Mouse (Mus musculus) brown adipose tissue, adult 24 weeks (tissue): Measurements from ENCODE around the gene Adss. TPM values are rescaled to one million over a fixed set of nuclear protein-coding genes. Genes with fewer than 3 reads are reported as not detected.

Experiments
- H3K27ac ChIP-seq: fragments of 200-500 bp; replicated peaks from 2 replicates; pipeline ENCODE4 v1.5.1; 2012; ENCODE audit warnings: low read depth, mild to moderate bottlenecking, low read length
- H3K4me1 ChIP-seq: fragments of 200-500 bp; 2 replicates; pipeline ENCODE4 v1.6.1; 2012; ENCODE audit warnings: low read length, mixed read lengths; ENCODE audit not compliant: control insufficient read depth, insufficient read depth, insufficient read length
- H3K4me3 ChIP-seq: fragments of 200-500 bp; 2 replicates; pipeline ENCODE4 v1.5.1; 2012; ENCODE audit warnings: low read depth, mild to moderate bottlenecking, low read length, moderate library complexity; ENCODE audit not compliant: insufficient read depth
- polyA plus RNA-seq: library from polyadenylated mRNA; stranded (reverse); fragments of >200 nt; gene quantifications from 2 replicates; pipeline ENCODE4 v1.2.4, GENCODE M21; 2012; ENCODE audit not compliant: missing spikeins, insufficient read depth, insufficient read length

Adss gene
- polyA plus RNA-seq, 1 experiment = 33.5 TPM

GRCm38 (mm10) chr1:177744521-177745325 lies 51.6 kb downstream of the Adss start:
- Histone ChIP-seq H3K4me3 (no peak overlapping the region), H3K4me1 (no peaks in the 10 kb centered on the region), H3K27ac (no peak overlapping the region)

DNA sequence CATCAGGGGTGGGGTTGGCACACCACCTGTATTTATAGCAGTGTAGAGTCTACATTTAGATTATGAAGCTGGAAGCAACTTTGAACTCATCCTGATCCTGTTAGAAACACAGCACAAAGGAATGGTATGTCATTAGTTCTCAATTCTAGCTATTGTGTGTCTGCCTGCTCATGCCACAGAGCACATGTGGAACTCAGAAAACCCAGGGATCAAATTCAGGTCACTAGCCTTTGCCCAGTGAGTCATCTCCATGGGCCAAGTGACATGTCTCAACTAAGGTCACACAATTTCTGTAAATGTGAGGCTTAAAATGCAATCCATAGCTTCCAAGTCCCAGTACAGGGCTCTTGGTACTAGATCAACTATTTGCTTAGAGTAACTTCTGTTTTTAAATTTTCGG lies 54.2 kb downstream of the Adss start:
- no peaks in the 10 kb centered on the region for H3K4me1 ChIP-seq
- no peak overlapping the region for H3K4me3 ChIP-seq
- H3K27ac ChIP-seq = no peak overlapping the region

- no peak overlapping the region for H3K4me3 ChIP-seq
Measured at GRCm38 (mm10) chr1:177740707-177741106, 55.6 kb downstream of the Adss start.

DNA sequence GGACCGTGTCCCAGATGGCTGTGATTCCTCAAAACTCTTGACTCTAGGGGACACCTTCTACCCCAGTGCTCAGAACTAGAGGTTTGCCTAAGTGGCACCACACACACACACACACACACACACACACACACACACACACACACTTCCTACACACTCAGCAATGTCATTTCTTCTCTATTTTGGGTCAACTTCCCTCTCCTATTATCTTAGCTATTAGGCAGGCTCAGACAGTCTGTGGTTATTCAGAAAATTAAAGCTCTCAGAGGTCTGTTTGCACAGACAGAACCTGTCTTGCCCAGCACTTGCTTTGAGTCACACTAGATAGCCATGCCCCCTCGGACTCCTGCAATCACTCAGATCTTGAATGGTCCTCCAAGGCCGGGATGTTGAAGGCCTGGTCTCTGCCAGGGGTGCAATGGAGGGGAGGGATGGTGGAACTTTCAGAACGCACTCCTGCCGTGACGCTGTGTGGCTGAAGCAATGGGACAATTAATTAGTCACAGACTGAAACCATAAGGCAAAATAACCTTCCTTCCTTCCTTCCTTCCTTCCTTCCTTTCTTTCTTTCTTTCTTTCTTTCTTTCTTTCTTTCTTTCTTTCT lies 58.7 kb downstream of the Adss start:
- Histone ChIP-seq H3K27ac (no peak overlapping the region), H3K4me3 (no peak overlapping the region), H3K4me1 (no peaks in the 10 kb centered on the region)

More at GRCm38 (mm10) chr1:177740707-177741106, 55.6 kb downstream of the Adss start:
- Histone ChIP-seq H3K4me1 (no peaks in the 10 kb centered on the region), H3K27ac (no peak overlapping the region)

GRCm38 (mm10) chr1:177731973-177732372 lies 64.3 kb downstream of the Adss start:
- Histone ChIP-seq H3K4me1 (no peaks in the 10 kb centered on the region), H3K4me3 (no peak overlapping the region), H3K27ac (no peak overlapping the region)

DNA sequence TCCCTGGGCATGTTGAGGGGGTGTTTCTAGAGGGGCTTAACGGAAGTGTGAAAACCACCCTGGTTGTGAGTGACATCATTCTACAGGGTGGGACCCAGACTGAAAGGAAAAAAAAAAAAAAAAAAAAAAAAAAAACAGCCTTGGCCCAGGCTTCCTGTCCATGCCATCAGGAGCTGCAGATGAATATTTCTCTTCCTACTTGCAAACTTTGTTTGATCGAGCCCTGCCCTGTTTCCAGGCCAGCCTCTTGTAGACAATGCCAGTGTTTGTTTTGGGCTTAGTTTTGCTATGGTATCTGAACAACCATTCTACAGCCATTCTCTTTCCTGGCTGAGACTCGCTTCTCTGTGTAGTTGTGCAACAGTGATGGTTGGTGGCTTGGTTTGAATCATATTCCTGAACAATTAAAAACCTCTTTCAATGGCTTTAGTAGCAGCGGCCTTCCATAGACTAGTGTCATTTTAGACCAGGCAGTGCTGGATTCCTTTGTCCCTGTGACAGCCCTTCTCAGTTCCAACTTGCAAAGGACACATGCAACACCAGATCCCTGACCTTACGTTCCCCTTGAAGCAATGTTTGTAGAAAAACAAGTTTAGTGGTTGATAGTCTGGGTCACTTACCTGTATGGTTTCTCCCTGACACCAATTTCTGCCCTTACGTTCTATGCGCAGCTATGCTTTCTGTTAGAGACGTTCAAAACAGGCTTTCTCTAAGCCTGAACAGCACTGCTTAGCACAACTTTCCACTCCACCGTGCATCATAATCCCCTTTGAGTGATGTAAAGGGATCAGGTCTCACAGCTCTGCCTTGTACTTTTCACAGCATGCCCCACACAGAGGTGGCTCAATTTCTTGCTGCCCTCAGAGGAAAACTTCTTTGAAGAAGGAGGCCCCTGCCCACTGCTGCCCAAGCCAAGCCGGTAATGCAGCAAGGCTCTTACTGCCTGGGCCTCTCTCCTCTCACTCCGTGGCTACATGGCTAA lies 67.0 kb downstream of the Adss start, which contains the start of gene 1700016C15Rik:
TSS of gene 1700016C15Rik (plus strand) at position 772 of the 982 bp plus-strand sequence.
- Histone ChIP-seq H3K27ac (no peak within 1 kb of the TSS), H3K4me3 (no peak within 1 kb of the TSS), H3K4me1 (no peaks in the 10 kb centered on the region)

DNA sequence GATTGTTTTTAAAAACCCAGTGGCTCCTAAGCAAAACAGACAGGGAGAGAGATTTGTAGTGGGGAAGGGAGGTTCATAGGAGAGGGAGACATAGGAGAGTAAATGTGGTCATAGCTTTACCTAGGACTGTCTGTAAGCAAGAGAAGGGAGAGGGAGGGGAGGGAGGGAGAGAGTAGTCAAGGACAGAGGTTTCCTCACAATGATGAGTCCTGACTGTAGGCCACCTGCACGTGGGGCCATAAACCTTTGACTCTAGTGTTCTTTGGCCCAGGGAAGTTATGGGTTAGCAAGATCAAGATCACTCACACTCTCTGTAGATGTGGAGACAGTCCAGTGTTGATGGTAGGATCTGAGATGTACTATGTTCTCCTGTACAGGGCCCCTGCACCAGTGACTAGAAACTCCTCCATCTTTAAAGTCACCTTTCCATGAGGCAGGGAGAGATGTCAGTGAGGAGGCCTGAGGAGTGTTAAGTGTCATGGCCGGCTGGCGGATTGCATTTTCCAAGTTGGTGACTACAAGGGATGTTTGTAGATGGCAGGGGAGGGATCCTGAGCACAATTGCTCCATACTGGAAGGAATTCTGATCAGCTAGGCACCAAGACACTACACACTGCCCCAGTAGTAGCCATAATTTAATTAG lies 68.3 kb downstream of the Adss start:
- Histone ChIP-seq H3K4me3 (no peak overlapping the region), H3K27ac (no peak overlapping the region), H3K4me1 (no peaks in the 10 kb centered on the region)

DNA sequence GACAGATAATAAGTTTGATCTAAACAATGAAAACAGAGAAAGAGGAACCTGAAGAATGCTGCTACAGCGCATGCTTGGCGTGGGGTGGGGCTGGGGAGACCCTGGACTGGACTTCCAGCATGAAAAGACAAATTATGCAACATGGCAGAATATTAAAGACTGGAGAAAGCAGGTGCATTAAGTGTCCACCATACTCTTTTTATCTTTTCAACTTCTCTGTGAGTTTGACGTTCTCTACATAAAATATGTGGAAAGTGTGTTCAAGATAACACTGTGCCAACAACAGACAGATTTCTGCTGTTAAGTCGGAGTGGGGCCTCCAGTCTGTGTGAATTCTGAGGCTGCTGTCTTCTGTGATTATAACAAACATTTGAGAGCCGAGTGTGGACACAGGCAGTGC lies 69.4 kb downstream of the Adss start:
- H3K27ac ChIP-seq = no peak overlapping the region
- H3K4me3 ChIP-seq = no peak overlapping the region
- H3K4me1 ChIP-seq = no peaks in the 10 kb centered on the region

- Histone ChIP-seq H3K4me3 (no peak overlapping the region), H3K4me1 (no peaks in the 10 kb centered on the region), H3K27ac (no peak overlapping the region)
Measured at GRCm38 (mm10) chr1:177723786-177724185, 72.5 kb downstream of the Adss start.

DNA sequence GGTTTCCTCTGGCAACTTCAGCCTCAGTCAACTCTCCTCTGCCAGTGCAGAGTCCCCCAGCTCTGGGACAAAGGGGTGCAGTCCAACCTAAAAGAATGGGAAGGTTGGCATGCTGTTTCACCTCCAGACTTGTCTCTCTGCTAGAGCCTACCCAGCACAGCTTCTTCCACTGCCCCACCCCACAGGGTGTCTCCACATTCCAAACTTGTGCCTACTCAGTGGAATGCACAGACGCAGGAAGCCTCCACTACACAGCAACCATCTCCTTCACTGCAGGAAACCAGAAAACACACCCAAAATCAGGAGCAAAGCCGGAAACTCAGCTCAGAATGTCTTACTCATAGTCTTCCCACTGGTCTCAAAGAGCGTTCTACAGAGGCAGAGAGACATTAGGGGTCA lies 77.3 kb downstream of the Adss start:
- Histone ChIP-seq H3K27ac (no peak overlapping the region), H3K4me3 (no peak overlapping the region), H3K4me1 (no peaks in the 10 kb centered on the region)

DNA sequence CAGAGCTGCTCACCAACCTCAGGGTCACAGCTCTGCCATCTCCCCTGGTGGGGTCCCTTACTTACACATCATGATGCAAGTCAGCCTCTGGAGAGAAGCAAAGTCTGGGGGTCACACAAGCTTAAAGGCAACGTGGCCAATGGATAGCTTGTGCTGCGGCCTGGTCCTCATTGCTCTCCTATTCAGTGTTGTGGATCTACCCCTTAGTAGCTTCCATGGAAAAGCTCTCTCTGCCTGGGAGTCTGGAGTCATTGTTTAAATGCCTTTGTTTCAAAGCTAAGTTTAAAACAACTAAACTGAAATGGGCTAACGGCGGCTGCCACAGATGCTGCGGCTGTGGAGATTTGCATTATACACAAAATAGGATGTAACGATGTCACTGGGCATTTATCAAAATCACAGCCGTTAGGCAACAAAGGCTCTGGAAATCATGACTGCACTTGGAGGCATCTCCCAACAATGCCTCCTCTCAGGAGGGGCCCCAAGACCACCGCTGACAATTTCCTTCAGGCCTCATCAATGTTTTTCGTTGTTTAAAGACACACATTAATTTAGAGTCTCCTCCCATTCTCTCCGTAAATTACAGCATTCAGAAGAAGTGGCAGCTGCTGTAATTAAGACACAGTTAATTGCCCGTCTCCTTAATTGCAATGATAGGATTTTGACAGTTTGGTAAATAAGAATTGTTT lies 77.8 kb downstream of the Adss start:
- Histone ChIP-seq H3K27ac (no peak overlapping the region), H3K4me3 (no peak overlapping the region), H3K4me1 (no peaks in the 10 kb centered on the region)

DNA sequence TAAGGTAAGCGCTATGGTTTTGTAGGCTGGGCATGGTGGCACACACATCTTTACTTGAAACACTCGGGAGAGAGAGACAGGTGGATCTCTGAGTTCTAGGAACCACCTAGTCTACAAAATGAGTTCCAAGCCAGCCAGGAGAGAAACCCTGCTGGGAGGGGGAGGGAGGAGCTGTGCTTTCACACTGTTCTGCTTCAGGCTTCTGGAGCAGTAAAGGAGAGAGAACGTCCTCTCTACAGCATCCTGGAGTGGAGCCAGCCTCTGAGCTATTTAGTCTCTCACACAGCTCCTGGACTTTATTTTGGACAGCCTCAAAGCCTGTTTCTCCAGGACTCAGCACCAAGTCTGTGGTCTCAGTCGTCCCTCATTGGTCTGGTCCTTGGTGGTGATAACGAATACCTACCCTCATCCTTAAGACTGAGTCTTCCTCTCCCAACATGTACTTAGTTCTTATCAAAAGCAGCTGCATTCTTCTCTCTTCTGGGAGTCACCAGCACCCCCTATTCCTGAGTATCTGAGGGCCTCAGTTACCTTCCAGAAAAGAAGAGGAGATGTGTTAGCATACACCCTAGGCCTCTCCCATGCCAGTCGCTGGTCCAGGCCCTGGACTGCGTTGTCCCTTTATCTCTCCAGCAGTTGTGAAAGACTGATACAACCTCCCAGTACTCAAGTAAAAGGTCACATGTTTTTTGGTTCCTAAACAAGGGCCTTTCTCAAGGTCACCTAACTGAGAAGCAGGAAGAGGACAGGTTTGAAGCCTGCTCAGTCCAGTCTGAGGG lies 79.1 kb downstream of the Adss start:
- Histone ChIP-seq H3K27ac (no peak overlapping the region), H3K4me1 (no peaks in the 10 kb centered on the region), H3K4me3 (no peak overlapping the region)

GRCm38 (mm10) chr1:177716448-177716847 lies 79.9 kb downstream of the Adss start:
- Histone ChIP-seq H3K27ac (no peak overlapping the region), H3K4me3 (no peak overlapping the region), H3K4me1 (no peaks in the 10 kb centered on the region)
